Mouse (Mus musculus) ES-E14 (cell line): ENCODE results near the gene Mettl21a. TPM values are rescaled to one million over a fixed set of nuclear protein-coding genes. Genes with fewer than 3 reads are reported as not detected.

Experiments used
- DNase-seq: peaks from one replicate; pipeline ENCODE4 v3.0.0-alpha.2; 2013; ENCODE audit warnings: low read depth, low spot score
- H3K27ac ChIP-seq: 2 replicates; pipeline ENCODE4 v1.5.1; 2012; ENCODE audit warnings: low read depth, mild to moderate bottlenecking, low read length, moderate library complexity, mixed read lengths; ENCODE audit not compliant: poor library complexity, insufficient read depth, severe bottlenecking
- H3K36me3 ChIP-seq: 2 replicates; pipeline ENCODE4 v1.6.1; 2012; ENCODE audit warnings: mild to moderate bottlenecking, low read length, moderate library complexity, mixed read lengths; ENCODE audit not compliant: control insufficient read depth, poor library complexity, insufficient read depth, severe bottlenecking
- H3K4me1 ChIP-seq, 2 experiments: fragments of 150-350 bp in 1 of 2; sonication (generic) in 1 of 2; 2 replicates each; pipeline ENCODE4 v1.6.1; 2012; ENCODE audit warnings: low read length in 2 of 2, mild to moderate bottlenecking in 1 of 2, mixed read lengths in 1 of 2; ENCODE audit not compliant: control insufficient read depth in 2 of 2, insufficient read depth in 2 of 2, poor library complexity in 1 of 2
- H3K4me3 ChIP-seq, 2 experiments: fragments of 150-350 bp in 1 of 2; sonication (generic) in 1 of 2; 2 replicates each; pipeline ENCODE4 v1.5.1; 2012; ENCODE audit warnings: low read length in 2 of 2, low read depth in 1 of 2, mild to moderate bottlenecking in 1 of 2, mixed read lengths in 1 of 2; ENCODE audit not compliant: insufficient read depth in 1 of 2, poor library complexity in 1 of 2, severe bottlenecking in 1 of 2
- H3K9ac ChIP-seq: 2 replicates; pipeline ENCODE4 v1.6.1; 2012; ENCODE audit warnings: low read depth, mild to moderate bottlenecking, low read length, mixed read lengths; ENCODE audit not compliant: poor library complexity, insufficient read depth, severe bottlenecking
- H3K9me3 ChIP-seq: fragments of 150-350 bp; sonication (generic); 2 replicates; pipeline ENCODE4 v1.6.1; 2012; ENCODE audit warnings: low read depth, mild to moderate bottlenecking, low read length; ENCODE audit not compliant: control insufficient read depth, insufficient read depth
- CHD2 ChIP-seq: IDR thresholded peaks from 2 replicates; pipeline ENCODE4 v1.6.1; 2014; ENCODE audit warnings: mild to moderate bottlenecking, low read depth, low read length, inconsistent platforms
- HCFC1 ChIP-seq: IDR thresholded peaks from 2 replicates; pipeline ENCODE4 v1.6.1; 2012; ENCODE audit warnings: low read length, inconsistent platforms, borderline replicate concordance; ENCODE audit not compliant: insufficient read depth
- MAFK ChIP-seq: IDR thresholded peaks from 2 replicates; pipeline ENCODE4 v1.6.1; 2014; ENCODE audit warnings: mild to moderate bottlenecking, low read depth, low read length, inconsistent platforms; ENCODE audit not compliant: insufficient read depth
- ZC3H11A ChIP-seq: IDR thresholded peaks from 2 replicates; pipeline ENCODE4 v1.6.1; 2012; ENCODE audit warnings: low read depth, mild to moderate bottlenecking, inconsistent platforms, low read length, borderline replicate concordance
- ZNF384 ChIP-seq: IDR thresholded peaks from 2 replicates; pipeline ENCODE4 v1.6.1; 2012; ENCODE audit warnings: low read depth, low read length, inconsistent platforms
- in situ Hi-C, 2 experiments: fragments of 600-800 bp; cut with MboI; formaldehyde crosslinking; loops; one replicate each; pipeline ENCODE4 v1.15.1; 2025; ENCODE audit warnings: low sequenced_read_pairs in 2 of 2, inconsistent platforms in 1 of 2; ENCODE audit not compliant: unreplicated experiment in 2 of 2
- total RNA-seq: library from RNA; depleted of rRNA; stranded (reverse); fragments of 300-350 nt; gene quantifications from 2 replicates; pipeline ENCODE4 v1.2.3, GENCODE M21; 2012; rRNA removed

Gene Mettl21a
- total RNA-seq, 1 experiment = 18.6 TPM

- H3K4me1 ChIP-seq = no peaks in the 10 kb centered on the region
- H3K36me3 ChIP-seq = no peaks in the 10 kb centered on the region
- H3K27ac ChIP-seq = no peak overlapping the region
- no peak overlapping the region for H3K4me3 ChIP-seq
- H3K9me3 ChIP-seq = no peaks in the 10 kb centered on the region
- TF ChIP-seq MAFK (no peak), ZNF384 (no peak), ZC3H11A (no peak), CHD2 (no peak), HCFC1 (no peak)
- in situ Hi-C loops = no loop called here
- no peak overlapping the region for H3K9ac ChIP-seq
- no peak for DNase-seq
Measured at GRCm38 (mm10) chr1:64560105-64560504, 56.9 kb downstream of the Mettl21a start.

Other genes with a start within 250 kb of the Mettl21a start
- 23.4 and 35.1 TPM in 2 replicates for gene Creb1, start 84.6 kb downstream of the Mettl21a start, total RNA-seq
- 14.6 and 24.9 TPM in 2 replicates for gene Ccnyl1, start 73.2 kb upstream of the Mettl21a start, total RNA-seq
- gene Fzd5, start 120.5 kb upstream of the Mettl21a start, total RNA-seq = 84.7 and 142 TPM in 2 replicates